Mouse (Mus musculus): Measurements from ENCODE around the gene Polr3gl. TPM values are rescaled to one million over a fixed set of nuclear protein-coding genes. Genes with fewer than 3 reads are reported as not detected.

The Polr3gl gene
- polyA plus RNA-seq, 1 experiment = 6.2 TPM

- H3K79me2 ChIP-seq (ENCODE audit: control insufficient read depth, insufficient read depth) = no peaks in the 10 kb centered on the region
- H3K36me3 ChIP-seq (ENCODE audit: control insufficient read depth, insufficient read depth) = no peaks in the 10 kb centered on the region
- no peaks in the 10 kb centered on the region for H3K79me3 ChIP-seq (ENCODE audit: low read depth)
- TF ChIP-seq MYOG (IDR thresholded peaks at IDR 0.05; ENCODE audit: control insufficient read depth, extremely low read depth, insufficient read length) (no peak), MAX (IDR thresholded peaks at IDR 0.05) (no peak), CEBPB (IDR thresholded peaks at IDR 0.05; ENCODE audit: low read depth) (no peak), CTCF (IDR thresholded peaks at IDR 0.05; ENCODE audit: control insufficient read depth, insufficient read depth, insufficient read length) (no peak), MYOD1 (IDR thresholded peaks at IDR 0.05; ENCODE audit: control insufficient read depth, insufficient read length, low read depth) (no peak), FOSL1 (IDR thresholded peaks at IDR 0.05; ENCODE audit: insufficient read depth, low read length, poor library complexity, severe bottlenecking) (no peak), USF1 (IDR thresholded peaks at IDR 0.05; ENCODE audit: low read depth) (no peak)
- peak overlapping the region; percentile 36 for H3K4me3 ChIP-seq (ENCODE audit: insufficient read depth, poor library complexity, severe bottlenecking)
- no peaks in the 10 kb centered on the region for H3K27me3 ChIP-seq (ENCODE audit: control insufficient read depth, insufficient read depth, insufficient read length)
- peak overlapping the region; percentile 53 for H3ac ChIP-seq (ENCODE audit: control insufficient read depth, insufficient read length, low read depth)
Measured at GRCm38 (mm10) chr3:96558159-96558558, 35.8 kb downstream of the Polr3gl start.

GRCm38 (mm10) chr3:96557694-96558093, 36.3 kb downstream of the Polr3gl start, which contains the start of gene Txnip:
Gene Txnip, plus strand, starts transcription at chr3:96557957.
- Histone ChIP-seq H3K36me3 (ENCODE audit: control insufficient read depth, insufficient read depth) (no peaks in the 10 kb centered on the region), H3K79me3 (ENCODE audit: low read depth) (no peaks in the 10 kb centered on the region), H3K4me3 (ENCODE audit: insufficient read depth, poor library complexity, severe bottlenecking) (peak within 1 kb of the TSS; percentile 36), H3ac (ENCODE audit: control insufficient read depth, insufficient read length, low read depth) (peak within 1 kb of the TSS; percentile 53), H3K79me2 (ENCODE audit: control insufficient read depth, insufficient read depth) (no peaks in the 10 kb centered on the region), H3K27me3 (ENCODE audit: control insufficient read depth, insufficient read depth, insufficient read length) (no peaks in the 10 kb centered on the region)
- TF ChIP-seq CTCF (IDR thresholded peaks at IDR 0.05; ENCODE audit: control insufficient read depth, insufficient read depth, insufficient read length) (no peak), MAX (IDR thresholded peaks at IDR 0.05) (peak; percentile 97), USF1 (IDR thresholded peaks at IDR 0.05; ENCODE audit: low read depth) (peak; percentile 9)

GRCm38 (mm10) chr3:96556651-96557635, 37.0 kb downstream of the Polr3gl start:
- no peaks in the 10 kb centered on the region for H3K79me2 ChIP-seq (ENCODE audit: control insufficient read depth, insufficient read depth)

DNA sequence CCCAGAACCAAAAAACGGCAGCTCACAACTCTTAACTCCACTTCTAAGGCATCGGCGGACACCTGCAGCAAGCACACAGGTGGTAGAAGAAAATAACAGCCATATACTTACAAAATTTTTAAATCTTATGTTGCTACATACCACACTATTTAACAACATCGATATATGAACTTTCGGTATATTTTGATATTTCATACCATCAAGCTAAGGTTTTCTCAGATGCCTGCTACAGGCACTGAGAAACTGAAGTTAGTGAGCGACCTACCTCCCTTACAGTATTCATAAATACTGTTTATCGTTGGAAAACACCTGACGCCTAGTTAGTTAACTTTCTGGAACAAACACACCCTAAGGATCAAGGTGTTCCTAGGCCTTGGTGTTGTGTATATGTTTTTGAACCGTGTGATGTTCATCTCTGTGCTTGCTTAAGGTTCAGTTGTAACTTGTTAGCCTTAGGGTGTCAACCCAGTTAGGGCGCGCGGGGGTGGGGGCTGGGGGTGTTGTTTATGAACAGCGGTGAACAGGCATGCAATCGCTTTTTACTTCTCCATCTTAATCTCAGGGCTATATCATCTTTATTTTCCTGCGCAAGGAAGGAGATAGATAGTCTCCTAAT, 37.9 kb downstream of the Polr3gl start:
- Histone ChIP-seq H3K27me3 (ENCODE audit: control insufficient read depth, insufficient read depth, insufficient read length) (no peaks in the 10 kb centered on the region), H3K36me3 (ENCODE audit: control insufficient read depth, insufficient read depth) (no peaks in the 10 kb centered on the region), H3ac (ENCODE audit: control insufficient read depth, insufficient read length, low read depth) (no peak overlapping the region), H3K4me3 (ENCODE audit: insufficient read depth, poor library complexity, severe bottlenecking) (no peak overlapping the region), H3K79me3 (ENCODE audit: low read depth) (no peaks in the 10 kb centered on the region), H3K79me2 (ENCODE audit: control insufficient read depth, insufficient read depth) (no peaks in the 10 kb centered on the region)
- TF ChIP-seq FOSL1 (IDR thresholded peaks at IDR 0.05; ENCODE audit: insufficient read depth, low read length, poor library complexity, severe bottlenecking) = no peak
- no peak for TF ChIP-seq MYOG (IDR thresholded peaks at IDR 0.05; ENCODE audit: control insufficient read depth, extremely low read depth, insufficient read length)
- no peak for TF ChIP-seq CTCF (IDR thresholded peaks at IDR 0.05; ENCODE audit: control insufficient read depth, insufficient read depth, insufficient read length)
- no peak for TF ChIP-seq USF1 (IDR thresholded peaks at IDR 0.05; ENCODE audit: low read depth)
- no peak for TF ChIP-seq CEBPB (IDR thresholded peaks at IDR 0.05; ENCODE audit: low read depth)
- TF ChIP-seq MAX (IDR thresholded peaks at IDR 0.05) = no peak
- no peak for TF ChIP-seq MYOD1 (IDR thresholded peaks at IDR 0.05; ENCODE audit: control insufficient read depth, insufficient read length, low read depth)

More at GRCm38 (mm10) chr3:96556651-96557635, 37.0 kb downstream of the Polr3gl start:
- peak overlapping the region; percentile 36 for H3K4me3 ChIP-seq (ENCODE audit: insufficient read depth, poor library complexity, severe bottlenecking)
- H3K79me3 ChIP-seq (ENCODE audit: low read depth) = no peaks in the 10 kb centered on the region
- TF ChIP-seq FOSL1 (IDR thresholded peaks at IDR 0.05; ENCODE audit: insufficient read depth, low read length, poor library complexity, severe bottlenecking) = no peak
- peak overlapping the region; percentile 34 for H3ac ChIP-seq (ENCODE audit: control insufficient read depth, insufficient read length, low read depth)
- H3K36me3 ChIP-seq (ENCODE audit: control insufficient read depth, insufficient read depth) = no peaks in the 10 kb centered on the region
- no peaks in the 10 kb centered on the region for H3K27me3 ChIP-seq (ENCODE audit: control insufficient read depth, insufficient read depth, insufficient read length)

DNA sequence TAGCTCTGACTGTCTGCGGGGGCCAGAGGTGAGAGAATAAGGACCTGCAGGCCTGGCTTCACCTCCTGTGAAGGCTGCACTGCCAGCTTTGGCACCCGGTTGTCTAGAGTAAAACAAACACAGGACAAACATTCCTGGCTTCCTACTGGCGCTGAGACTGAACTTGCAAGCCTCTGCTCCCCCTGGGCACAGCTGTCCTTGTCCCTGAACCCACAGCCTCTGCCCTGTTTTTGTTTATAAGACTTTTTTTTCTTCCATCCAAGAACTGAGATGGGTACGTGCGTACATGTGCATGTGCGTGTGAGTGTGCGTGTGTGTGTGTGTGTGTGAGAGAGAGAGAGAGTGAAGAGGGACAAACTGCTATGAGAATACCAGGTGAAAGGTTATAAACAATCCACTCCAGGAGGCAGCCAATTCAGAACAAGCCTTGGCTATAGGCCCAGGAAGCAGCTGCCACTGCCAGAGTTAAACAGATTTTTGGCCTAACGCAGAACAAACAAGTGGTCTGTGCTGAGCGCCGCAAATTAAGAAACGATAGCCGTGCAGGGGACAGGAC, 38.9 kb downstream of the Polr3gl start:
- H3ac ChIP-seq (ENCODE audit: control insufficient read depth, insufficient read length, low read depth) = no peak overlapping the region
- no peaks in the 10 kb centered on the region for H3K27me3 ChIP-seq (ENCODE audit: control insufficient read depth, insufficient read depth, insufficient read length)
- H3K36me3 ChIP-seq (ENCODE audit: control insufficient read depth, insufficient read depth) = no peaks in the 10 kb centered on the region
- no peaks in the 10 kb centered on the region for H3K79me2 ChIP-seq (ENCODE audit: control insufficient read depth, insufficient read depth)
- H3K79me3 ChIP-seq (ENCODE audit: low read depth) = no peaks in the 10 kb centered on the region
- no peak overlapping the region for H3K4me3 ChIP-seq (ENCODE audit: insufficient read depth, poor library complexity, severe bottlenecking)
- TF ChIP-seq MYOD1 (IDR thresholded peaks at IDR 0.05; ENCODE audit: control insufficient read depth, insufficient read length, low read depth) (no peak), CTCF (IDR thresholded peaks at IDR 0.05; ENCODE audit: control insufficient read depth, insufficient read depth, insufficient read length) (no peak), MYOG (IDR thresholded peaks at IDR 0.05; ENCODE audit: control insufficient read depth, extremely low read depth, insufficient read length) (no peak), CEBPB (IDR thresholded peaks at IDR 0.05; ENCODE audit: low read depth) (no peak), USF1 (IDR thresholded peaks at IDR 0.05; ENCODE audit: low read depth) (no peak), MAX (IDR thresholded peaks at IDR 0.05) (no peak), FOSL1 (IDR thresholded peaks at IDR 0.05; ENCODE audit: insufficient read depth, low read length, poor library complexity, severe bottlenecking) (no peak)
